ENCODE assay signal across 25 mouse cellular contexts in the genomic region with DNA sequence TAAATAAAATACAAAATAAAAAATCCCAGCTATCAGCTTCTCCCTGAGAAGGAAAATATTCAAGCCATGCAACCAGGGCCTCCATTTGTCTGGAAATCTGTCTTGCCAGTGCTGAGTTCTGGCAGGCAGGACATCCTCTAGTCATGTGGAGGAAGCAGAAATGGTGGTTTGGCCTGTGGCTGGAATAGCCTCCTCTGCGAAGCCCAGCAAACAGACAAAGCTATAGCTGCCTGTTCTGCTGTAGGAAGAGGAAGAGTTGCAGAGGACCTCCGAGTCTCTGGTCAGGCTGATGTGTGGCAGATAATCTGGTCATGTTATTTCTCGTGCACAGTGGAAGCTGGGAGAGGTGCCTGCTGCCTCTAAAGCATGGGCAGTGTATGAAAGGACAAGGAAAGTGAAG.
"Had no signal": no experiment of that assay in that cellular context is flagged by ENCODE, and none has a peak within 500 bp of the region (broad histone marks: within the 10 kb centered on the region; RNA-seq: fewer than 3 reads in every experiment).

No protein-coding gene starts in this region.

- DNase-seq: gastrocnemius, adult 2 months; gastrocnemius, postnatal 10 days; gastrocnemius, postnatal 25 days; heart, adult 18-20 months; heart, postnatal 10 days; heart, postnatal 36 days; kidney, adult 18-20 months; kidney, adult 8-10 months; kidney, postnatal 10 days; kidney, postnatal 25 days; kidney, postnatal 4 days; liver had no signal

- H3K27me3 ChIP-seq: heart, embryonic 12.5 days; hindbrain, embryonic 12.5 days; intestine, embryonic 15.5 days; limb, embryonic 12.5 days had no signal

- H3K4me1 ChIP-seq: hindbrain, embryonic 10.5 days; hindbrain, embryonic 12.5 days; limb, embryonic 10.5 days; limb, embryonic 12.5 days had no signal

- H3K36me3 ChIP-seq: heart, embryonic 10.5 days; heart, embryonic 12.5 days; hindbrain, embryonic 10.5 days; hindbrain, embryonic 12.5 days; intestine, embryonic 15.5 days; limb, embryonic 10.5 days; limb, embryonic 12.5 days had no signal

- H3K27ac ChIP-seq: gastrocnemius, adult 2 months; heart, embryonic 10.5 days; hindbrain, embryonic 10.5 days; hindbrain, embryonic 12.5 days; hindbrain, embryonic 14.5 days; intestine, embryonic 15.5 days; layer of hippocampus, adult 2 months; left cerebral cortex, adult 2 months; limb, embryonic 10.5 days; limb, embryonic 12.5 days had no signal

- H3K4me3 ChIP-seq: gastrocnemius, adult 2 months; heart, embryonic 10.5 days; heart, embryonic 12.5 days; hindbrain, embryonic 10.5 days; hindbrain, embryonic 12.5 days; intestine, embryonic 15.5 days; layer of hippocampus, adult 2 months; left cerebral cortex, adult 2 months; limb, embryonic 10.5 days; limb, embryonic 12.5 days had no signal

- ATAC-seq: hindbrain, embryonic 16.5 days; inflammation-experienced regulatory T-cells, adult 6 months; intestine, embryonic 15.5 days; intestine, postnatal 0 days had no signal
